ENCODE assay signal across 8 mouse cellular contexts in genomic region chr14:115040578-115041206, GRCm38 (mm10). TPM values are rescaled to one million over a fixed set of nuclear protein-coding genes. Genes with fewer than 3 reads are reported as not detected.
DNase-seq lines count a peak whose midpoint lies in the region; ATAC-seq lines count a peak whose summit lies in the region.

No protein-coding gene starts in this region.

- WGBS in embryonic facial prominence, embryonic 13.5 days = under 1% methylated on average over 58 of the region's 94 CpGs
- WGBS in liver, embryonic 11.5 days = under 1% methylated on average over 89 of the region's 94 CpGs

- DNase-seq in 416B (ENCODE audit: low read depth) = peak; percentile 92
- DNase-seq in adrenal gland, postnatal 25 days = peak; percentile 91
- DNase-seq in heart, adult 8-10 months (ENCODE audit: low spot score) = peak; percentile 84
- DNase-seq in kidney, adult 9 months = peak; percentile 89
- DNase-seq in liver, embryonic 11.5 days (ENCODE audit: low spot score) = peak; percentile 90
- peak; percentile 88 for DNase-seq in naive thymus-derived CD4-positive, alpha-beta T cell, adult 2 months (ENCODE audit: low read depth)
- peak; percentile 92 for DNase-seq in splenic B cell, adult 2 months (ENCODE audit: low read depth, low spot score)

- H3K4me2 ChIP-seq in embryonic facial prominence, embryonic 13.5 days = peak overlapping the region; percentile 86
- peak overlapping the region; percentile 77 for H3K4me2 ChIP-seq in liver, embryonic 11.5 days

- H3K36me3 ChIP-seq in embryonic facial prominence, embryonic 13.5 days = peaks cover 24% of the 10 kb centered on the region
- H3K36me3 ChIP-seq in liver, embryonic 11.5 days (ENCODE audit: control insufficient read depth, insufficient read depth, low read length) = peaks cover 19% of the 10 kb centered on the region
- H3K36me3 ChIP-seq in splenic B cell, adult 2 months (ENCODE audit: control insufficient read depth, insufficient read depth, low read length, poor library complexity, severe bottlenecking) = peaks cover 2% of the 10 kb centered on the region; the same call in 1 of the 2 replicates

- peak overlapping the region; percentile 86 for H3K4me3 ChIP-seq in embryonic facial prominence, embryonic 13.5 days
- peak overlapping the region; percentile 97 for H3K4me3 ChIP-seq in liver, embryonic 11.5 days (ENCODE audit: low read depth, low read length)

- H3K27ac ChIP-seq in embryonic facial prominence, embryonic 13.5 days = peak overlapping the region; percentile 92
- H3K27ac ChIP-seq in liver, embryonic 11.5 days (ENCODE audit: low read depth, low read length) = peak overlapping the region; percentile 98

- H3K9me3 ChIP-seq in embryonic facial prominence, embryonic 13.5 days = no peaks in the 10 kb centered on the region
- H3K9me3 ChIP-seq in liver, embryonic 11.5 days (ENCODE audit: control insufficient read depth, low read length) = no peaks in the 10 kb centered on the region

- ATAC-seq in embryonic facial prominence, embryonic 13.5 days (ENCODE audit: insufficient number of reproducible peaks, insufficient read depth, low FRiP score, low TSS enrichment, low read depth) = peak; percentile 85
- ATAC-seq in liver, embryonic 11.5 days (replicated peaks; ENCODE audit: low FRiP score) = peak; percentile 85

- no peaks in the 10 kb centered on the region for H3K27me3 ChIP-seq in embryonic facial prominence, embryonic 13.5 days
- no peaks in the 10 kb centered on the region for H3K27me3 ChIP-seq in liver, embryonic 11.5 days (replicated peaks; ENCODE audit: control insufficient read depth, insufficient read depth, low read length)
- no peaks in the 10 kb centered on the region for H3K27me3 ChIP-seq in splenic B cell, adult 2 months (ENCODE audit: control insufficient read depth, insufficient read depth, low read length, poor library complexity, severe bottlenecking)

- peak overlapping the region; percentile 99 for H3K9ac ChIP-seq in embryonic facial prominence, embryonic 13.5 days
- peak overlapping the region; percentile 99 for H3K9ac ChIP-seq in liver, embryonic 11.5 days (ENCODE audit: low read depth, low read length)

- peaks cover 16% of the 10 kb centered on the region for H3K4me1 ChIP-seq in embryonic facial prominence, embryonic 13.5 days
- H3K4me1 ChIP-seq in liver, embryonic 11.5 days (replicated peaks; ENCODE audit: control insufficient read depth, insufficient read depth, low read length) = peaks cover 19% of the 10 kb centered on the region

RNA-seq across cellular contexts. Expression of gene Gpc5, which starts 51.3 kb away (rescaled TPM):
- total RNA-seq in adrenal gland, postnatal 25 days (2021) = 4.8 and 5.1 TPM in 2 replicates
- 1.2 and 1.5 TPM in 2 replicates for polyA plus RNA-seq in embryonic facial prominence, embryonic 13.5 days (2015; fragmentation: Nextera tagmentation; extraction: Ambion mirVana)
- not detected for total RNA-seq in heart, adult 8-10 months (2022)
- 0.12 TPM in 1 of 2 replicates, not detected in the other for polyA plus RNA-seq in liver, embryonic 11.5 days (2014; fragmentation: Nextera tagmentation; extraction: Ambion mirVana)

Comparison
In these comparisons a context has a peak if more than half of its experiments do, and no peak if none do; other contexts are left out.
1. Peak in every context shown above with its lines: DNase-seq, ATAC-seq, H3K4me3 ChIP-seq and H3K27ac ChIP-seq.